Mouse (Mus musculus) liver, embryonic 14.5 days (tissue): ENCODE data around the gene Krtap4-8.

Experiments used
- CTCF ChIP-seq: IDR thresholded peaks from 2 replicates; pipeline ENCODE4 v1.5.1; 2016; ENCODE audit warnings: antibody characterized with exemption, low read depth, control low read depth
- EP300 ChIP-seq: IDR thresholded peaks from 2 replicates; pipeline ENCODE4 v1.6.1; 2016; ENCODE audit warnings: antibody characterized with exemption, low read depth

GRCm38 (mm10) chr11:99768410-99768809 lies 12.1 kb downstream of the Krtap4-8 start:
- TF ChIP-seq CTCF (no peak), EP300 (no peak)
